Mouse (Mus musculus): Measurements from ENCODE around the gene Gm49776.
"Not testable (repeated sequence)": the region's sequence is repeated elsewhere in the genome, so short reads cannot be mapped to it uniquely, and the experiment has no call there.

The Gm49776 gene

GRCm38 (mm10) chr16:18203430-18204091 lies 54.6 kb downstream of the Gm49776 start:
- DNase-seq (ENCODE audit: low read depth, low spot score), result no peak

DNA sequence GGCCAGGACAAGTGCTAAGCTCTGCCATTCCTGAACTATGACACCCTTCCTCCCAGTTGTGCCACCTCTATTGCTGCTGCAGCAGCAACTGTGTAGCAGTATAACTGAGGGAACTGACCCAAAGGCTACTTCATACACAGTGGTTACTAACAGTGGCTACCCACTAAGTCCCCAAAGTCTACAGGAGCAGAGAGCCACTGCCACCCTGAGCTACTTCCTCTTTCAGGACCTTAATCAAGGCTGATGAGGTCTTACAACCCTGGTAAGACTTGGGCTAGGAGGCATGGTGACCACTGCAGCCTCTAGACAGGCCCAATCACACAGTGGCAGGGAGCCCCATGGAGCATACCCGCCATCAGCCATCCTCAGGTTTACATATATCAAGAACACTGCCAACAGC lies 56.1 kb downstream of the Gm49776 start:
- DNase-seq (ENCODE audit: low read depth, low spot score), result no peak

GRCm38 (mm10) chr16:18201620-18202019 lies 56.5 kb downstream of the Gm49776 start:
- no peak for DNase-seq (ENCODE audit: low read depth, low spot score)

GRCm38 (mm10) chr16:18200062-18200461 lies 58.1 kb downstream of the Gm49776 start:
- no peak for DNase-seq (ENCODE audit: low read depth, low spot score)

GRCm38 (mm10) chr16:18198365-18199098 lies 59.6 kb downstream of the Gm49776 start:
- DNase-seq (ENCODE audit: low read depth, low spot score), result no peak

GRCm38 (mm10) chr16:18197881-18198280 lies 60.2 kb downstream of the Gm49776 start:
- DNase-seq (ENCODE audit: low read depth, low spot score), result no peak

- not testable (repeated sequence) for DNase-seq (ENCODE audit: low read depth, low spot score)
Measured at GRCm38 (mm10) chr16:18195561-18195960, 62.6 kb downstream of the Gm49776 start.

All from 3T3-L1 (cell line).